Mouse (Mus musculus): Measurements from ENCODE around the gene 1700029H14Rik. TPM values are rescaled to one million over a fixed set of nuclear protein-coding genes. Genes with fewer than 3 reads are reported as not detected.

1700029H14Rik gene
- polyA plus RNA-seq, 1 experiment from 2014 or later = not detected

GRCm38 (mm10) chr8:13541526-13541925, 20.7 kb downstream of the 1700029H14Rik start:
- Histone ChIP-seq H3K9me3 (replicated peaks) (no peaks in the 10 kb centered on the region), H3K4me3 (no peak overlapping the region), H3K4me2 (no peak overlapping the region), H3K27ac (no peak overlapping the region), H3K4me1 (no peaks in the 10 kb centered on the region), H3K27me3 (replicated peaks) (no peaks in the 10 kb centered on the region), H3K9ac (no peak overlapping the region), H3K36me3 (no peaks in the 10 kb centered on the region)
- WGBS (ENCODE audit: insufficient replicate concordance) = 68% methylated on average over 5 of the region's 5 CpGs
- ATAC-seq = no peak

- H3K9ac ChIP-seq = no peak overlapping the region
- no peaks in the 10 kb centered on the region for H3K9me3 ChIP-seq (replicated peaks)
- H3K27ac ChIP-seq = no peak overlapping the region
- no peak overlapping the region for H3K4me3 ChIP-seq
- no peak for ATAC-seq
- no peaks in the 10 kb centered on the region for H3K27me3 ChIP-seq (replicated peaks)
- no peaks in the 10 kb centered on the region for H3K4me1 ChIP-seq
- no peak overlapping the region for H3K4me2 ChIP-seq
- no peaks in the 10 kb centered on the region for H3K36me3 ChIP-seq
- 72% methylated on average over 5 of the region's 5 CpGs for WGBS (ENCODE audit: insufficient replicate concordance)
Observed at GRCm38 (mm10) chr8:13540122-13540521, 22.1 kb downstream of the 1700029H14Rik start.

- WGBS (ENCODE audit: insufficient replicate concordance) = 58% methylated on average over 6 of the region's 6 CpGs
Observed at GRCm38 (mm10) chr8:13538821-13539220, 23.4 kb downstream of the 1700029H14Rik start.

GRCm38 (mm10) chr8:13537102-13537501, 25.2 kb downstream of the 1700029H14Rik start:
- 43% methylated on average over 2 of the region's 2 CpGs for WGBS (ENCODE audit: insufficient replicate concordance)
- Histone ChIP-seq H3K4me2 (no peak overlapping the region), H3K9me3 (replicated peaks) (no peaks in the 10 kb centered on the region), H3K4me3 (no peak overlapping the region), H3K9ac (no peak overlapping the region), H3K27me3 (replicated peaks) (no peaks in the 10 kb centered on the region), H3K4me1 (no peaks in the 10 kb centered on the region), H3K27ac (no peak overlapping the region), H3K36me3 (no peaks in the 10 kb centered on the region)
- ATAC-seq = no peak

More at GRCm38 (mm10) chr8:13538821-13539220, 23.4 kb downstream of the 1700029H14Rik start:
- no peak overlapping the region for H3K4me3 ChIP-seq
- no peak overlapping the region for H3K4me2 ChIP-seq
- no peak overlapping the region for H3K27ac ChIP-seq
- no peak overlapping the region for H3K9ac ChIP-seq
- H3K27me3 ChIP-seq (replicated peaks) = no peaks in the 10 kb centered on the region
- ATAC-seq = no peak
- no peaks in the 10 kb centered on the region for H3K9me3 ChIP-seq (replicated peaks)
- H3K36me3 ChIP-seq = no peaks in the 10 kb centered on the region
- H3K4me1 ChIP-seq = no peaks in the 10 kb centered on the region

- H3K4me3 ChIP-seq = no peak overlapping the region
- WGBS (ENCODE audit: insufficient replicate concordance) = 71% methylated on average over 8 of the region's 8 CpGs
- no peak overlapping the region for H3K27ac ChIP-seq
Observed at GRCm38 (mm10) chr8:13533123-13533522, 29.1 kb downstream of the 1700029H14Rik start.

GRCm38 (mm10) chr8:13531602-13532171, 30.6 kb downstream of the 1700029H14Rik start:
- H3K9ac ChIP-seq = no peak overlapping the region
- WGBS (ENCODE audit: insufficient replicate concordance) = 57% methylated on average over 9 of the region's 9 CpGs
- H3K4me2 ChIP-seq = no peak overlapping the region
- 0 out of 2 replicates have a peak, but pooled peaks cover 4% of the 10 kb centered on the region for H3K9me3 ChIP-seq (replicated peaks)
- ATAC-seq = no peak
- H3K36me3 ChIP-seq = no peaks in the 10 kb centered on the region
- H3K4me3 ChIP-seq = no peak overlapping the region
- no peaks in the 10 kb centered on the region for H3K27me3 ChIP-seq (replicated peaks)
- no peaks in the 10 kb centered on the region for H3K4me1 ChIP-seq
- H3K27ac ChIP-seq = no peak overlapping the region

More at GRCm38 (mm10) chr8:13533123-13533522, 29.1 kb downstream of the 1700029H14Rik start:
- Histone ChIP-seq H3K9ac (no peak overlapping the region), H3K36me3 (no peaks in the 10 kb centered on the region), H3K4me1 (no peaks in the 10 kb centered on the region), H3K4me2 (no peak overlapping the region), H3K9me3 (replicated peaks) (no peaks in the 10 kb centered on the region), H3K27me3 (replicated peaks) (no peaks in the 10 kb centered on the region)
- no peak for ATAC-seq

- Histone ChIP-seq H3K4me1 (no peaks in the 10 kb centered on the region), H3K36me3 (no peaks in the 10 kb centered on the region), H3K9me3 (replicated peaks) (0 out of 2 replicates have a peak, but pooled peaks cover 4% of the 10 kb centered on the region), H3K27me3 (replicated peaks) (no peaks in the 10 kb centered on the region), H3K4me3 (no peak overlapping the region), H3K4me2 (no peak overlapping the region), H3K27ac (no peak overlapping the region), H3K9ac (no peak overlapping the region)
- 0 out of 2 replicates have a peak, but pooled peaks have one; percentile 24 for ATAC-seq
- 36% methylated on average over 5 of the region's 5 CpGs for WGBS (ENCODE audit: insufficient replicate concordance)
Observed at GRCm38 (mm10) chr8:13530941-13531340, 31.3 kb downstream of the 1700029H14Rik start.

GRCm38 (mm10) chr8:13530401-13530800, 31.9 kb downstream of the 1700029H14Rik start:
- H3K27ac ChIP-seq = no peak overlapping the region

GRCm38 (mm10) chr8:13529891-13530316, 32.4 kb downstream of the 1700029H14Rik start:
- Histone ChIP-seq H3K4me3 (no peak overlapping the region), H3K27me3 (replicated peaks) (no peaks in the 10 kb centered on the region), H3K36me3 (no peaks in the 10 kb centered on the region), H3K4me1 (no peaks in the 10 kb centered on the region), H3K9me3 (replicated peaks) (0 out of 2 replicates have a peak, but pooled peaks cover 4% of the 10 kb centered on the region), H3K9ac (no peak overlapping the region), H3K4me2 (no peak overlapping the region), H3K27ac (no peak overlapping the region)
- no peak for ATAC-seq
- 53% methylated on average over 7 of the region's 7 CpGs for WGBS (ENCODE audit: insufficient replicate concordance)

More at GRCm38 (mm10) chr8:13530401-13530800, 31.9 kb downstream of the 1700029H14Rik start:
- 0 out of 2 replicates have a peak, but pooled peaks cover 4% of the 10 kb centered on the region for H3K9me3 ChIP-seq (replicated peaks)
- no peaks in the 10 kb centered on the region for H3K4me1 ChIP-seq
- H3K9ac ChIP-seq = no peak overlapping the region
- no peaks in the 10 kb centered on the region for H3K36me3 ChIP-seq
- no peak overlapping the region for H3K4me3 ChIP-seq
- ATAC-seq = no peak
- H3K4me2 ChIP-seq = no peak overlapping the region
- H3K27me3 ChIP-seq (replicated peaks) = no peaks in the 10 kb centered on the region
- 74% methylated on average over 3 of the region's 3 CpGs for WGBS (ENCODE audit: insufficient replicate concordance)

- no peak overlapping the region for H3K27ac ChIP-seq
- H3K9ac ChIP-seq = no peak overlapping the region
- H3K4me1 ChIP-seq = no peaks in the 10 kb centered on the region
- 56% methylated on average over 15 of the region's 15 CpGs for WGBS (ENCODE audit: insufficient replicate concordance)
- no peak overlapping the region for H3K4me3 ChIP-seq
- H3K36me3 ChIP-seq = no peaks in the 10 kb centered on the region
- no peak overlapping the region for H3K4me2 ChIP-seq
- no peaks in the 10 kb centered on the region for H3K27me3 ChIP-seq (replicated peaks)
- 0 out of 2 replicates have a peak, but pooled peaks cover 4% of the 10 kb centered on the region for H3K9me3 ChIP-seq (replicated peaks)
- ATAC-seq = no peak
Observed at GRCm38 (mm10) chr8:13529011-13529840, 33.0 kb downstream of the 1700029H14Rik start.

- no peaks in the 10 kb centered on the region for H3K9me3 ChIP-seq (replicated peaks)
- H3K4me2 ChIP-seq = no peak overlapping the region
- no peak overlapping the region for H3K27ac ChIP-seq
- no peak overlapping the region for H3K9ac ChIP-seq
- H3K4me1 ChIP-seq = no peaks in the 10 kb centered on the region
- no peaks in the 10 kb centered on the region for H3K27me3 ChIP-seq (replicated peaks)
- H3K4me3 ChIP-seq = no peak overlapping the region
- no peaks in the 10 kb centered on the region for H3K36me3 ChIP-seq
- WGBS (ENCODE audit: insufficient replicate concordance) = 57% methylated on average over 7 of the region's 7 CpGs
- no peak for ATAC-seq
Observed at GRCm38 (mm10) chr8:13521392-13521791, 40.9 kb downstream of the 1700029H14Rik start.

GRCm38 (mm10) chr8:13520349-13520748, 41.9 kb downstream of the 1700029H14Rik start:
- H3K4me1 ChIP-seq = no peaks in the 10 kb centered on the region
- H3K9ac ChIP-seq = no peak overlapping the region
- H3K9me3 ChIP-seq (replicated peaks) = no peaks in the 10 kb centered on the region
- no peaks in the 10 kb centered on the region for H3K27me3 ChIP-seq (replicated peaks)
- WGBS (ENCODE audit: insufficient replicate concordance) = 45% methylated on average over 6 of the region's 6 CpGs
- ATAC-seq = no peak
- H3K4me2 ChIP-seq = no peak overlapping the region
- H3K4me3 ChIP-seq = no peak overlapping the region
- no peak overlapping the region for H3K27ac ChIP-seq
- no peaks in the 10 kb centered on the region for H3K36me3 ChIP-seq

All from liver, embryonic 12.5 days (tissue).